Mouse (Mus musculus): Measurements from ENCODE around the gene Vmn1r167.
"Not testable (repeated sequence)": the region's sequence is repeated elsewhere in the genome, so short reads cannot be mapped to it uniquely, and the experiment has no call there.

Gene Vmn1r167

GRCm38 (mm10) chr7:23507106-23507505 lies at the start of gene Vmn1r167:
Gene Vmn1r167, minus strand, starts transcription at chr7:23507206.
- not testable (repeated sequence) for DNase-seq (ENCODE audit: low spot score)

- not testable (repeated sequence) for DNase-seq (ENCODE audit: low spot score)
Measured at GRCm38 (mm10) chr7:23539432-23539831, 32.4 kb upstream of the Vmn1r167 start, which contains the start of gene Vmn1r168. Gene Vmn1r168, plus strand, starts transcription at chr7:23539732.

GRCm38 (mm10) chr7:23472886-23473285 lies 34.1 kb downstream of the Vmn1r167 start:
- DNase-seq (ENCODE audit: low spot score): not testable (repeated sequence)

GRCm38 (mm10) chr7:23470832-23471231 lies 36.2 kb downstream of the Vmn1r167 start:
- not testable (repeated sequence) for DNase-seq (ENCODE audit: low spot score)

- not testable (repeated sequence) for DNase-seq (ENCODE audit: low spot score)
Measured at GRCm38 (mm10) chr7:23470201-23470600, 36.8 kb downstream of the Vmn1r167 start.

Measured in left cerebral cortex, adult 11 months (tissue).